Mouse (Mus musculus): ENCODE results near the gene Jazf1.

Jazf1 gene

DNA sequence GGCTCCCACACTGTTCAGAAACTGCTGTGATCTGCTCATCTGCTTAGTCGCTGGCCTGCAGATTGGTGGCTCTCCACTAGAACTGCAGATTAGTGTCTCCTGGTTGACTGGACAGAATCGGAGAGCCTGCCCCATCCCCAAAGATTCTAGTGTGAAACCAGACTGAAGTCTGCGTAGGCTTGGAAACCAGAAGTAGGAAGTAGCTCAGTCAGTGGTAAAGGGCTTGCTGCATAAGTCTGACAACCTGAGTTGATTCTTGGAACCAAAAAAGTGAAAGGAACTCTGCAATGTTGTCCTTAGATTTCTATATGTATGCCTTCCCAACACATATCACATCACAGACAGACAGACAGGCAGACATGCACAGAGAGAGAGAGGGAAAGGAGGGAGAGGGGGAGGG is 163.3 kb downstream of the Jazf1 start:
- no peak for DNase-seq

DNA sequence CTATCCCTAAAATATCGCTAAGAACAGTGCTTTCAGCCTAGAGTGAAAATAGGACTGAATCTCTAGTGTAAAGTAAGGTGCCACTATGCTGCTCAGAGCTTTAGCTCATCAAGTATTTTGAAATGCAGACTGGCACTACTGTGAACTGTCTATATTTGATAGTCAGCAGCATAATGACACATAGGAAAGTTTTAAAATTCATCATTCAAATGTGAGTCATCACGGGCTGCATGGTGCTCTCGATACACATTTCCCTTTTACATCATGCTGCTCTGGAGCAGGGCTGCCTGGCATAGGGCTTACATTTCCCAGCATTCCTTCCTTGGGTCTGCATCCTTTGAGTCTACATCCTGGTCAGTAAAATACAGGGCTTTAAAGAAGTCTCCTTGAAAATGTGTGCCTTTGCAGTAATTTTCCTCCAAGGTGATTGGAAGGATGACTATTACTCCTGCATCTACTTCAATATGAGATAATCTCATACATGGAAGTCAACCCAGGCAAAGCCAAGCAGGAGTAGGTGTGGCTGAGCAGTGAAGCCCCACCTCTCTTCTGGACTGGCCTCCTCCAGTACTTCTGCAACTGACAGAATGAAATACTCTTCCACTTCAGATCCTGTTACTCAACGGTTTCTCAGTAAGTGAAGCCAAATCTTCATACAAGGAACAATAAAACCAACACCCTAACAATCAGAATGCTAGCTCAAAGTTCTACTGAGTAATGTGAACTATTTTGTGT is 165.0 kb downstream of the Jazf1 start:
- DNase-seq = no peak

DNA sequence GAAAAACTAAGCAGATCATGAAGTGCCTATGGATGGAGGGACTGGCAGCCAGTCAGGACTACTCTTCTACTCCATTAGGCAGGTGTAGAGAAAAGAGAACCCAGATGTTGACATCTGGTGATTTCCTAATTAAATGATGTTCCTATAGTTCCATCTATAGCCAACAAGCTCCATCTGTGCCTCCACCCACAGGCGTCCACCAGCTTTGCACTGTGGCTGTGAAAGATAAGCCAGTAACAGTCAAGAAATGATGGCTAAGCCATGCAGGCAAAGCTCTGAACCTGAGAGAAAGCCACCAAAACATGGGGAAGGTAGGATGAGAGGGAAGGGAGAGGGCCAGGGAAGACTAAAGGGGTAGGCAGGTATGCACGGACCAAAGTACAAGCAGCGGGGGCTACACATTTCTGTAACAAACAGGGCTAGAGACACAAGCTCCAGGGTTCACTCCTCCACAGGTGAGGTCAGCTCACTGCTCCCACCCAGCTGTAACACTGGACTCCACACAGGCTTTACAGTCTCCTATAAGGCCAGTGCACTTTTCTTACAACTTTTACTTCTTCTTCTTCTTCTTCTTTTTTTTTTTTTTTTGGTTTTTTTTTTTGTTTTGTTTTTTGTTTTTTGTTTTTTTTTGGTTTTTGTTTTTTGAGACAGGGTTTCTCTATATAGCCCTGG is 168.7 kb downstream of the Jazf1 start:
- no peak for DNase-seq

DNA sequence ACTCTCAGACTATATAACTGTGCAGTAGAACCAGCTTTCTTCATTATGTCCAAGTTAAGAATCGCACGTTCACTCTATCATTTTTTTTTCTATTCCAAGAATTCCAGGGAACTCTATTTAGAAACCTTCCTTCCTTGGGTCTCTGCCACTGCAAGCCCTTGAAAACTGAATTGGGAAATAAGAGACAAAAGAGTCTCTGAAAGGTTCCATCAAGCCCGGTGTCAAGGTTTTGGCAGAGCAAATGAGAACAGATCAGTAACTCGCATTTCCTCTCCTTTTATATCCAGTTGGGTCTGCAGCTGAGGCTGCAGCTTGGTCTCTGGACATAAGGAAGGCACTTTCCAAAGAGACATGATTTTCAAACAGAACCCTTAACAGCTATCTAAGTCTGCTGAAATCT is 173.4 kb downstream of the Jazf1 start:
- DNase-seq = no peak

DNA sequence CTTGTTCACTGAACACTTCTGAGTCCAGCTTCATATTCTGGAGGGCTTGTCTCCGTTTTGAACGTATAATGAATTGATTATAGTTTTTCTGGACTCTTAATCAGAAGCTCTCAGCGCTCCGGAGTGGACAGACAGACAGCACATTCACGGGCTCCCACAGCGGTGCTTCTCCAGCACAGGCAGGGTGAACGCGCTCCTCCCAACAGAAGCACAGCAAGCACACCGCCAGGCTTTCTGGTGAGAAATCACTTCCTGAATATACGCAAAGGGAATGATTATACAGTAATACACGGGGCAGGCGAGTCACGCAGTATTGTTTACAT is 174.0 kb downstream of the Jazf1 start:
- no peak for DNase-seq

DNA sequence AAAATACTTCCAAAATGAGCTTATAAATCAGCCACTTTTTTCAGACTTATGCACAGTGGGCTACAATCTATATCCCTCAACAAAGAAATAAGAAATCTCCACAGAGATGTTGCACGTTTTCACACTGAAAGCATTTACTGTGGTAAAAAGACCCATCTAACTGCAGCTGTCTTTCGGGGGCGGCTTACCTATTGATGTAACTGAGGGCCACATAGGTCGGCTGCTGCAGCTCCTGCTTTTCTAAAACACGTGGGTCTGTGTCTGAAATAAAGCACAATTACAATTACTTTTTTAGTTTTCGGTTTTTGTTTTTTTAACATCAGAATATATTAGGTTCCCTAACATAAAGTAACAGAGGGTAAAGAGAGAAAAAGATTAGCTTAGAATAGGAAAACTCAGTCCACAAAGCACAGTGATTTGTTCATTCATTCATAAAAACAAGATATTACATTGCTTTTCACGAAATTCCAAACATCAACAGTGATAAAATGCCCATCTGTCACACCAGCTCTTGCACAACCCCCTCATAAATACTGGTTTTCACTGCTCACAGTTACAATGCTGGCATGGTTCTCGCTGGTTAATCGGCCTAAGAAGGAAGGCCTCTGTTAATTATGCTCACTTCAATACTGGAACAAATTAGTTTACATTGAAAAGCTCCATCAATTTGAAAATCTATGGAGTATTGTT is 174.5 kb downstream of the Jazf1 start:
- no peak for DNase-seq

DNA sequence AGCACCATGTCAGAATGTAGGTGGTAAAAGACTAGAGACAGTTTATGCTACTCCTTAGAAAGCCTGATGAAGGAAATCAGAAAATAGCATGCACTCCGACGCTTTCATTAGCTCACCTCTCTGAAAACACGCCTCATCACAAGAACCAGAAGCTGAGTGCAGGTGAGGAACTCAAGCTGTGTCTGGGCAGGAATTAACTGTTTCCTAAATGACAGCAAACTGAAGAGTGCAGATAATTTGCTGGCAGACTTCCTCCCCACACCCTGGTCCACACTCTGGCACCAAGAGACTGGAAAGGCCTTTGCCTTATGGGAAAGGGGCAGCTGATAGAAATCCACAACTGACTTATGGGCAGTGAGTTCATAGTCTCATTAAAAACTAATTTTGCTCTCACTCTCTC is 175.5 kb downstream of the Jazf1 start:
- no peak for DNase-seq

DNA sequence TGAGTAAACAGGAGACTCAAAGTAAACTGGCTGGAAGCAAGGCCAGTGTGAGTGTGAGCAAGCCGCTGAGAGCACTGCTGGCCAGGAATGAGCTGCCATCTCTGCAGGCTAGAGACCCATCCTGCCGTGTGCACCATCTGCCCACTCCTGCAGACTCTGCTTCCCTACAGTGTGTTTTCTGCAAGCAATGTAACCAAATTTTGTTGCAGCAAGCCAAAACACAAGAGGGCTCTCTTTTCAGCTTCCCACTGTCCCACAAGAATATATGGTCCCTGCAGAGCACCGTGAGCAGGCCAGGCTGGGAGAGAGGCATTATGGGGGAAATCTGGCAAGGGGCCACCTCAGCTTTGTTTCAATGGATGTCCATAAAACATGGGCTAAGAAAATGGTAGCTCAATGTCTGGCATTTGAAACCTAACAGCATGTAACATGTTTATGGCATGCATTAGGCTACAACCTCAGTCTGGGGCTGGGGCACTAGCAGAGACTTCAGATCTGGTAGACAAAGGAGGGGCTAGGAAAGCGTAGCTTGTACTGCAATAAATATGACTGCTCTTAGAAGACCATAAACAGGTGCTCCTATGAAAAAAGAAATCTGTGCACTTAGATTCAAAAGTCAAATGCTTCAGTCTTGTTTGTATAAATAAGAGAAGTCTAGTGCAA is 180.8 kb downstream of the Jazf1 start:
- DNase-seq = no peak

DNA sequence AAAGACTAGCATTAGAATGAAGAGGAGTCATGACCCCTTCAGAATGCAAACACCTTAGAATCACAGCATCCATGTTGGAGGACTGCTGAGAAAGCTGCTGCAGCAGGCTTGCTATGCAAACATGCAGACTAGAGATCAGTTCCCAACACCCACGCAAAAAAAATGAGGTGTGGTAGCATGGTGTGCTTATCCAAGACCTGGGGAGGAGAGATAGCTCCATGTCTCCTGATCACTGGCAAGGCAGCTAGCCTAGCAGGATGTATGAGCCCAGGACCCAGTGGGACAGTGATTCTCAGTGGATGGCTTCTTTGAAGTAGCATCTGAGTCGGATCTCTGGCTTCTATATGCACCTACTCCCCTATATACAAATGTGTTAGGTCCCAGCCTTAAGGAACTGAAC is 184.7 kb downstream of the Jazf1 start:
- DNase-seq = no peak

DNA sequence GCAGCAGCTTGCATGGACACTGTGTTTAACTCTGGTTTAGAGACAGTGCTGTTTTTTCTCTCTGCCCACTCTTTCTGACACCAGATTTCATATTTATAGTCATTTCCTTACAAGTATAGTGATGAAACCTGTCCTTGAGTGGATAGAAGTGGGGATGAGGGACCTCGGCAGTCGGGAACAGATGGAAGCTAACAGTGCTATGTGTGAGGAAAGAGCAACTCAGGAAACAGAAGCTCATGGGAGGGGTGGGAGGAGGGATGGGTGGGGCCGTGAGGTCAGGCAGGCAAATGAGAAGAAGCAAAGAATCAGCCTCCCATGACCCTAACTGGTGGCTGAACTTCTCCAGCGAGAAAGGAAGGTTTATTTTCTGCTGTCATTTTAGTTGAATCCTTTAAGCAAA is 191.3 kb downstream of the Jazf1 start:
- DNase-seq = no peak

DNA sequence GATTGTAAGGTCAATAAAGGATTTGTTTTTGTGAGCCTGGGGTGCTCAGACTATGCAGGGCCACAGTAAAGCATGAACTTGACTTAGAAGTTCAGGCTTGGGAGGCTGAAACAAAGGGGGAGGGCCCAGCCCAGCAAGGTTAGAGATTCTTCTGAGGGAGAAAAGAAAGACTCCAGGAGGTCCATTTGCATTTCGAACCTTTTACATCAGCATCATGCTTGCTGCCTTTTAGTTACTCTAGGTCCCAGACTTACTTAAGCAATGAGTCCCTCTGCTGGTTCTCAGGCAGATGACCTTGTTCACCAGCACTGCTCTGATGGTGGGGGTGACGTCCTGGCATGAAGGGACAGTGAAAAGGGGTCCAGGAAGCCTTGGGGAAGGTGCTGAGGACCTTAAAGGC is 197.1 kb downstream of the Jazf1 start:
- no peak for DNase-seq

DNA sequence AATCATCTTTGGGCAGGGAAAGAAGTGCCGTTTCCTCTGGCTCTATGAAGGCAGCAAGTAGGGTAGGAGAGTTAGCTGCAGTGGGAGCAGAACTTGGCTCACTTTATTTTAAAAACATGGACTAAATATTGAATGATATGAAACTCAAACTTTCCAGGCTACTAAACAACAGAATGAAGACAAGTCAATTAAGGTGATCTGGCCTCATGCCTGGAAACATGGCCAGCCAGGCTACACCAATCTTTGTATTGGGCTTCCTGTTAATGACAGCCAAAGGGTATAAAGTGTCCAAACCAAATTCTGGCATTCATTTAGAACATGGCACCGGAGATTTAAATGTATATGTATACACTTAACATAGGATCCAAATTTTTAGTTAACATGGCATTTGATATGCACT is 199.2 kb downstream of the Jazf1 start:
- DNase-seq = no peak

DNA sequence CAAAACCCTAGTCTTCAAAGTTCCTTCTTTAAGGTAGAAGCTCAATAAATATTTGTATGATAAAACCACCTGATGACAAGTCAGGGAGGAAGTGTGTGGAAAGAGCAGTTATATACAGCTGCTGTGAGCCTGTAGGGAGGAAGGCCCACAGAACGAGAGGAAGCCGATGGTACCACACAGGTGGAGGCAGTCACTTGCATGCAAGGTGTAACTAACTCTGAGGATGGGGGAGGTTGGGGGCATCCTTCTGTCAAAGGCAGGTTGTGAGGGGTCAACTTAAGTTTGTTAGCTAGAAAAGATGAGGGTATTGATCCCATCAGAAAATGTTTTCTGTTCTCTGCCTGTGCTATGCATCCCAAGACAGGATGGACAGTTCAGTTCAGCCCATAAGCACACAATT is 200.1 kb downstream of the Jazf1 start:
- DNase-seq = no peak

DNA sequence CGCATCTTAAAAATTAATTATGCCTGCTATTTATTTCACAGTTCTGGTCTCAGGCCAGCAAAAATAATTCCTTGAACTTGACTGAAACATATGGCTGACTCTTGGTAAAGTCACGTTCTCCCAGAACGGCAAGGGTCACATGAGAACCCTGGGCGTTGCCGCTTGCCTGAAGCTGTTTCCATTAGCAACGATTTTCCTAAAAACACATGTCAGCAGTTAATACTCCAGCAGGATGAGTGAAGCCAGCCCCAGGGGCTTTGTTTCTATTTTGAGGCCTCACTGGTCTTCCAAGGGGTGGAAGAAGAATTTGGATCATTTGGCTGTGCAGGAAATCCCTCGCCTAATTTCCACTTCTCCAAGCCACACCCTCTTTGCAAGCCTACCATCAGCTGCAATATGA is 206.5 kb downstream of the Jazf1 start:
- no peak for DNase-seq

DNA sequence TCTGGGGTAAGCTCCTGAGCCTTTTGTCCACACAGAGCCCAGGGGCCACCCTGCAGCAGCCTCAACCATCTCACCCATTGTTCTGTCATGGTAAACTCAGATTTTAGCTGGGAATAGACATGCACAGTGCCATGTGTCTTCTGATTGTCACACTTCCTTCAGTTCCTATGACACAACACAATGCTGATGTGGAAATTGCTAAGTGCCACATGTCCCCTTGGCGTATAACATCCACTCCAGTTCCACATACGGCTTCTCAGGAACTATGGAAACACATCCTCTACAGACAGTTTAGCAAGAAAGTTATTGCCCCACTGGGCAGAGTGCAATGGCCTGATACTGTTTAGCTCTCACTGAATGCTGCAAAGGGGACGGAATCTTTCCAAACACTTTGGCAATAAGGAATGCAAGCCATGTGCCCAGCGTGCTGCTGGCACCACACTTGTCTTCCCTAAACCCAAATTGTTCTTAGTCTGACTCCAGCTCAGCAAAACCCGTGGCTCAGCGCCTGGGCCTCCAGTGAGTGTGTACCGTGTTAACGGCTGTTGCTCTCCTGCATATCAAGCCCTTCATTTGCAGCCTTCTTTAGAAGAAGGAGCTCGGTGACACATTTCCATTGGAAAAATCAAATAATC is 207.1 kb downstream of the Jazf1 start:
- DNase-seq = no peak

DNA sequence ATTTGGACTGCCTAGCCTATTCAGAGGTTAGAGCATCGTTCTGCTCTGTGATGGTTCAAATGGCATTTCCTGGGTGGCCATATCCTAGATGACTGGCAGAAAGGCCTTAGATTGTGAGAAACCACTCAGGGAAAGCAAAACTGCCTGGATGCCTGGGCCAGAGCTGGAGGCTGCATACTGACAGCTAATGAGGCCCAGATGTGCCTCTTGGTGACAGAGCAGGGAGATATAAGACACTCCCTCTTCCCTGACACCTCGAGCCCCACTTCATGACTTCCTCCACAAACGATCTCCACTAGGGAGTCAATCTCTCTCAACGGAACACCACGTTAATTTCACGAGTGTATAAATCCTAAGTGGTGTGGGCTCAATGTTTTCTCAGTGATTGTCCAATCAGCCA is 207.7 kb downstream of the Jazf1 start:
- no peak for DNase-seq

DNA sequence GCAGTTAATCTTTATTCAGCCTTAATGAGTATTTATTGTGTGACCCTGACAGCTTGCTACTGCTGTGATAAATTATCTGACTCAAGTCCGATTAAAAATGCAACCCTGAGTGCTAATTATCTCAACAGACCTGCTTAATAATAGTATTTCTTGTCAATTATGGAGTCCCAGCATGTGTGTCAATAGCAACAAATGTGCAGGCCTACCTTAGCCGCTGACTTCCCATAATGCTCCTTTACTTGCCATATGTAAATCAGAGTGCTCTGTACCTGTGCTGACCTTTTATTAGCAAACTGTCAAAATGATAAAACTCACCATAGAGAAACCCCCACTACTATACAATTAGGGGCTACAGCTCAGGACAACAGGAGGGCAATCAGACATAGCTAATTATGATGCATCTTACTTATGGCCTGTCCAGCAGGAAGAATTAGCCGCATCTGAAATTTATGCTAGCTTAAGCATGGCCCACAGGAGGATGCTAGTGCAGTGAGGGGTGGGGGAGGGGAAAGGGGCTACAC is 209.5 kb downstream of the Jazf1 start:
- DNase-seq = no peak

DNA sequence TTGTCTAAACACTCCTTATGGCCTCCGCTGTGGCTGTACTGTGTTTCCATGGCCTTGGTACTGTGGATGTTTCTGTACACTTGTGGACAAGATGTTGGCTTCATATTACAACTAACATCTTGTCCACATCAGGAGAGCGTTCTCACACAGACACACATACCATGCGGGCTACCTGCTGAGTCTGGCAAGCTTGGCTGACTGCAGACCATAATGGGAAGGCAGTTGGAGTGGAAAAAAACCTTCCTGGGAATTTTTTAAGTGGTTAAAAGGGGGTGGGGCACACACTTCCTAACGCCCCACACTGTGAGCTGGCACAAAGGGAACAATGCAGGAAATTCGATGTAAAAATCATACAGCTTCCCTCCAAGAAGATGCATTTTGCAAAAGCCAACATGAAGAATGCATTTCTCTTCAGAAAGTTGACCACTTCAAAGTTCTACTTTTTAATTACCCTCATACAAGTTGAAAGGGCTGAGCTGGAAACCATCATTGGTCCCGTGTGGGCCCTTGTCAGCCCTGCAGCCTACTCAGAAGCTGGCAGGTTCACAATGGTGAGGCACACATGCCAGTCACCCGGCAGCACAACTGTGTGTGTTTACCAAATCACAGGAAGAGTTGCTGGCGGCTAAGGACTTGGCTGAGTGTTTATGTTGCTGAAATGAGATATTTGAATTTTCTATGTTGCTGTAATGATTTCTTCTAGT is 215.9 kb downstream of the Jazf1 start:
- no peak for DNase-seq

DNA sequence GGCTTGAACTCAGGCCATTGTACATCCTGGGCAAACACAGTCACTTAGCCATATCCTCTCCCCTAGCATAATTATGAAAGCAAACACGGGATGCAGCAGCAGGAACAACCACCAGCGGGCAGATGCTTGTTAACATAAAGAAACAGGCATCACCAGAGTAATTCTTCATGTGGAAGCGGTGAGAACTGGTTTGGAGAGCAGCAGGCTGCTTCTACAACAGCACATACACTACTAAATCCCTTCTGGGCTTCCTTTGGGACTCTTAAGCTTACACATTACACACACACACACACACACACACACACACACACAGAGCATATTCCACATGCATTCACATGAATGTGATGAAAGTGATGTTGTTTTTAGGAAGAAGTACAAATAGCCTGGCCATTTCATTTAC is 216.5 kb downstream of the Jazf1 start:
- DNase-seq = no peak

DNA sequence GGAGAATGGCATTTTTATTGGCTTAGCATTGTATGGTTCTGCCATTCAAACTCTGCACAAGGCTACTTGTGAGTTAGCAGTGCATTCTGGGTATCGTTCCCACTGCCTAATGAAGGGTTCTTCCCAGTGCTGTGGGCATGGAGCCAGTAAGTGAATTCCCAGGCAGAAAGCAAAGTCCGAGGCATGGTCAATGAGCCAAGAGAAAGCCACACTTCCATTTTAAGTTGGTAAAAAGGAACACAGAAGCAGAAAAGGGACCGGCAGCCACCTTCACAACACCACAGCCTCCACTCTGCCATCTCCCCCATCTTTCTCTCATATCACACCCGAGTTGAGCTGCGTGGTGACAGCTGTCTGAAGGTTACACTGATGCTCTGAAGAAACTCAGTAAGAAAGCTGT is 217.4 kb downstream of the Jazf1 start:
- no peak for DNase-seq

DNA sequence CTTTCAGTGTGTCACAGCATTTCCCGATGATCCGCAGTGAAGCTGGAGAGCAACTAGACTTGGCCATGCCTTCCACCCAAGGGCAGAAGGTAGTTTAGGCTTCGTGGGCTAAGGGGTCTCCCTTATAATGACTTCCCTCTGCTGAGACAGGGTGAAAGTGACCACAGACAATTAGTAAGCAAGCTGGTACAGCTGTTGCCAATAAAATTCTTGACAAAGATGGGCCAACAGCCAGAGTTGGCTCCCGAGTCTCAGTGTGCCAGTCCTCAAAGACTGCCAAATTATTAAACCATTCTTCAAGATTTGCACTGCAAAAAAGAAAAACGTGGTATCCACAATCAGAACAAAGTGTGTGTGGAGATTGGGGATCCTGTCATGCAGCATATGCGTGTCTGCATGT is 220.2 kb downstream of the Jazf1 start:
- no peak for DNase-seq

DNA sequence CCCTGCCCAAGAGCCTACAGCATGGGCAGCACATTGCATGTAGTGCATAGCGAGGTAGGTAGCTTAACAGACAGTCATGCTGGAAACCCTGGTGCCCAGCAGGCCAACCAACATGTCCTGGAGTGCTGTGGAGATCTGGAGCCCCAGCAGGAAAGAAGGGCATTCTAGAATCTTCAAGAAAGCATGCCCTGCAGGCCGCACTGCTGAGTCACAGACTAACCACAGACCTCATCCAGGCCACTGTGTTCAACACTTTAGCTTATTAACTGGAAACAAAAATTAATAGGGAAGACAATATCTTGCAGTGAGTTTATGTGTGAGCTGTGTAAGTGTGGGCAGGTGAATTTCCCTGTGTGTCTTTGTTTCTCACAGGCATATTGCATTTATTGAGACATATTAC is 222.1 kb downstream of the Jazf1 start:
- DNase-seq = no peak

DNA sequence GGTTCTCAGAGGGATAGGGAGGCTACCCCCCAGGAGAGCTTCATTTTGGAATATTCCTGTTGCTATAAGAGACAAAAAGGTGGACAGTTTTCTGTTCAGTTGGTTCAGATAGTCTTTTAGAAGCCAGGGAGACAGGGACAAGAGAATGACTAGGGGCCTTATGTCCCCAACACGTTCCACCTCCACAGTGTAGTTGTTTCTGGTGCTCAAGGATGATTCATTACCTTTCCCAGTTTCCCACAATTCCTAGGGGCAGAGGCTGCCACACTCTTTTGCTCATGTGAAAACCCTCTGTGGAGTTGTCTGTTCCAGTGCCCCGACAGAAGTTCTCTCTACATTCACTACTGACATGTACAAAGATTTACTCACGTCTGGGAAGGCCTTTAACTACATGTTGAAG is 223.7 kb downstream of the Jazf1 start:
- DNase-seq = no peak

Data from right cerebral cortex, postnatal 14 days (tissue).